Comparison of ENCODE assay signal across 20 mouse cellular contexts in genomic region chr9:52407841-52408240, GRCm38 (mm10).
DNase-seq lines count a peak whose midpoint lies in the region; ATAC-seq and TF ChIP-seq lines count a peak whose summit lies in the region.
"Had no signal": no experiment of that assay in that cellular context is flagged by ENCODE, and none has a peak within 500 bp of the region (broad histone marks: within the 10 kb centered on the region; RNA-seq: fewer than 3 reads in every experiment).

No protein-coding gene starts in this region.

- no peak for ATAC-seq in inflammation-experienced regulatory T-cells, adult 6 months
- ATAC-seq in kidney, embryonic 16.5 days (ENCODE audit: low FRiP score, low TSS enrichment) = no peak
- ATAC-seq in liver, postnatal 0 days = no peak
- ATAC-seq in monocyte, adult 5-6 weeks (replicated peaks; ENCODE audit: insufficient number of reproducible peaks, low FRiP score, low TSS enrichment, poor library complexity, severe bottlenecking) = no peak
- ATAC-seq: forebrain, embryonic 14.5 days; hindbrain, postnatal 0 days; midbrain, embryonic 13.5 days had no signal

- no peaks in the 10 kb centered on the region for H3K27me3 ChIP-seq in kidney, embryonic 16.5 days (ENCODE audit: insufficient read depth, low read length)
- H3K27me3 ChIP-seq in liver, postnatal 0 days (ENCODE audit: insufficient read depth, low read length) = no peaks in the 10 kb centered on the region
- H3K27me3 ChIP-seq: heart, embryonic 12.5 days; limb, embryonic 15.5 days; midbrain, embryonic 13.5 days; stomach, embryonic 15.5 days had no signal

- TF ChIP-seq EP300 in liver, postnatal 0 days (IDR thresholded peaks at IDR 0.05; ENCODE audit: low read depth) = no peak

- H3K9me3 ChIP-seq in kidney, embryonic 16.5 days (ENCODE audit: low read length) = no peaks in the 10 kb centered on the region
- no peaks in the 10 kb centered on the region for H3K9me3 ChIP-seq in liver, postnatal 0 days (ENCODE audit: low read length)
- H3K9me3 ChIP-seq: heart, embryonic 12.5 days; limb, embryonic 15.5 days; stomach, embryonic 15.5 days had no signal

- no peaks in the 10 kb centered on the region for H3K36me3 ChIP-seq in kidney, embryonic 16.5 days (ENCODE audit: insufficient read depth, low read length)
- H3K36me3 ChIP-seq in liver, postnatal 0 days (replicated peaks; ENCODE audit: insufficient read depth, low read length) = no peaks in the 10 kb centered on the region
- H3K36me3 ChIP-seq: heart, embryonic 12.5 days; limb, embryonic 15.5 days; midbrain, embryonic 13.5 days; stomach, embryonic 15.5 days had no signal

- no peak for TF ChIP-seq CTCF in cortical plate, adult 2 months (IDR thresholded peaks at IDR 0.05; ENCODE audit: extremely low read depth, insufficient read depth, low read length)
- TF ChIP-seq CTCF in liver, postnatal 0 days (IDR thresholded peaks at IDR 0.05; ENCODE audit: low read depth) = no peak

- 92% methylated on average over 6 of the region's 6 CpGs for whole genome bisulfite sequencing in kidney, embryonic 16.5 days
- 91% methylated on average over 6 of the region's 6 CpGs for WGBS in liver, postnatal 0 days (ENCODE audit: insufficient replicate concordance)

- H3K27ac ChIP-seq in cortical plate, adult 2 months (ENCODE audit: insufficient read depth, low read length) = peak overlapping the region; percentile 63; the same call in 1 of the 2 replicates
- no peak overlapping the region for H3K27ac ChIP-seq in kidney, embryonic 16.5 days (ENCODE audit: low read length)
- no peak overlapping the region for H3K27ac ChIP-seq in liver, postnatal 0 days (ENCODE audit: low read depth)
- H3K27ac ChIP-seq: hindbrain, postnatal 0 days; limb, embryonic 15.5 days; midbrain, embryonic 13.5 days; stomach, embryonic 15.5 days had no signal

- H3K4me2 ChIP-seq in kidney, embryonic 16.5 days (replicated peaks; ENCODE audit: low read depth, low read length) = no peak overlapping the region
- no peak overlapping the region for H3K4me2 ChIP-seq in liver, postnatal 0 days (ENCODE audit: low read depth, low read length)
- H3K4me2 ChIP-seq: heart, embryonic 12.5 days; limb, embryonic 15.5 days; lung, embryonic 14.5 days; midbrain, embryonic 13.5 days; stomach, embryonic 15.5 days had no signal

- TF ChIP-seq POLR2A in cortical plate, adult 2 months (IDR thresholded peaks at IDR 0.05; ENCODE audit: extremely low read depth, insufficient read depth, low read length) = no peak

- H3K9ac ChIP-seq in kidney, embryonic 16.5 days (replicated peaks; ENCODE audit: low read length) = no peak overlapping the region
- H3K9ac ChIP-seq in liver, postnatal 0 days (replicated peaks) = no peak overlapping the region
- H3K9ac ChIP-seq: heart, embryonic 12.5 days; limb, embryonic 15.5 days; lung, embryonic 14.5 days; midbrain, embryonic 13.5 days; stomach, embryonic 15.5 days had no signal

- DNase-seq in frontal cortex, postnatal 25 days (ENCODE audit: low spot score in 2 of 2) = peak; percentile 20 to 34
- DNase-seq in layer of hippocampus, postnatal 36 days = peak; percentile 55 to 62
- peak; percentile 77 for DNase-seq in right cerebral cortex, adult 18-20 months
- no peak for DNase-seq in liver, postnatal 0 days
- DNase-seq: cerebellum, adult 9-10 months; embryo, embryonic 11 days; gastrocnemius, postnatal 25 days; heart, postnatal 4 days; kidney, postnatal 10 days; lung, embryonic 14.5 days had no signal

- peaks cover 9% of the 10 kb centered on the region for H3K4me1 ChIP-seq in cortical plate, adult 2 months (ENCODE audit: control insufficient read depth, insufficient read depth, low read length)
- H3K4me1 ChIP-seq in kidney, embryonic 16.5 days (ENCODE audit: insufficient read depth, low read length) = no peaks in the 10 kb centered on the region
- H3K4me1 ChIP-seq in liver, postnatal 0 days (ENCODE audit: insufficient read depth) = no peaks in the 10 kb centered on the region
- H3K4me1 ChIP-seq: heart, embryonic 12.5 days; limb, embryonic 15.5 days; midbrain, embryonic 13.5 days; stomach, embryonic 15.5 days had no signal

- H3K4me3 ChIP-seq in cortical plate, adult 2 months (ENCODE audit: insufficient read depth, low read length) = no peak overlapping the region
- no peak overlapping the region for H3K4me3 ChIP-seq in kidney, embryonic 16.5 days (ENCODE audit: low read length)
- H3K4me3 ChIP-seq in liver, postnatal 0 days (ENCODE audit: low read depth, low read length) = no peak overlapping the region
- H3K4me3 ChIP-seq: heart, embryonic 12.5 days; limb, embryonic 15.5 days; midbrain, embryonic 13.5 days; stomach, embryonic 15.5 days had no signal
